Mouse (Mus musculus) embryonic facial prominence, embryonic 15.5 days (tissue): ENCODE results near the gene Sec31b. TPM values are rescaled to one million over a fixed set of nuclear protein-coding genes. Genes with fewer than 3 reads are reported as not detected.
A peak's percentile ranks its signal among the peaks of the same experiment; 100 is the strongest.

Experiments
- ATAC-seq: fragments of 200-750 bp; cut with Nextera tagmentation; 2 replicates; pipeline ENCODE4 v1.8.0; 2017; ENCODE audit warnings: low read depth, moderate TSS enrichment; ENCODE audit not compliant: insufficient number of reproducible peaks, low FRiP score, low TSS enrichment
- H3K27ac ChIP-seq: fragments of 300-500 bp; sonication (generic); replicated peaks from 2 replicates; pipeline ENCODE4 v1.5.1; 2015; ENCODE audit warnings: mild to moderate bottlenecking, inconsistent platforms
- H3K27me3 ChIP-seq: fragments of 300-500 bp; sonication (generic); 2 replicates; pipeline ENCODE4 v1.6.1; 2015; ENCODE audit warnings: inconsistent platforms
- H3K36me3 ChIP-seq: fragments of 300-500 bp; sonication (generic); 2 replicates; pipeline ENCODE4 v1.6.1; 2015; ENCODE audit warnings: mild to moderate bottlenecking, inconsistent platforms
- H3K4me1 ChIP-seq: fragments of 300-500 bp; sonication (generic); 2 replicates; pipeline ENCODE4 v1.6.1; 2015; ENCODE audit warnings: inconsistent platforms
- H3K4me2 ChIP-seq: fragments of 300-500 bp; sonication (generic); replicated peaks from 2 replicates; pipeline ENCODE4 v1.6.1; 2015; ENCODE audit warnings: mild to moderate bottlenecking, inconsistent platforms
- H3K4me3 ChIP-seq: fragments of 300-500 bp; sonication (generic); replicated peaks from 2 replicates; pipeline ENCODE4 v1.5.1; 2015; ENCODE audit warnings: mild to moderate bottlenecking, inconsistent platforms
- H3K9ac ChIP-seq: fragments of 300-500 bp; sonication (generic); 2 replicates; pipeline ENCODE4 v1.6.1; 2015; ENCODE audit warnings: inconsistent platforms
- H3K9me3 ChIP-seq: fragments of 300-500 bp; sonication (generic); replicated peaks from 2 replicates; pipeline ENCODE4 v1.6.1; 2016; ENCODE audit warnings: inconsistent platforms
- WGBS: fragments of 180-500 bp; shearing (Covaris S2); methylation state at CpG from one replicate; pipeline ENCODE4 v1.1.7; 2015; 5-methylcytosine and 5-hydroxymethylcytosine counted together
- polyA plus RNA-seq: library from polyadenylated mRNA; unstranded; fragments of >200 nt; fragmentation: Nextera tagmentation; extraction: Ambion mirVana; gene quantifications from 2 replicates; pipeline ENCODE4 v1.2.1, GENCODE M21; 2015

Sec31b gene
- polyA plus RNA-seq, 1 experiment from 2014 or later: 0.56 TPM

- Histone ChIP-seq H3K9ac (no peak overlapping the region), H3K4me2 (no peak overlapping the region), H3K27me3 (no peaks in the 10 kb centered on the region), H3K27ac (no peak overlapping the region), H3K4me3 (no peak overlapping the region), H3K36me3 (no peaks in the 10 kb centered on the region), H3K4me1 (no peaks in the 10 kb centered on the region), H3K9me3 (no peaks in the 10 kb centered on the region)
- WGBS: 80% methylated on average over 6 of the region's 6 CpGs
- ATAC-seq: no peak
Measured at GRCm38 (mm10) chr19:44530018-44530417, 15.6 kb downstream of the Sec31b start.

GRCm38 (mm10) chr19:44525551-44526205, 20.0 kb downstream of the Sec31b start:
- no peak overlapping the region for H3K27ac ChIP-seq
- no peak for ATAC-seq
- H3K9ac ChIP-seq: no peak overlapping the region
- H3K27me3 ChIP-seq: no peaks in the 10 kb centered on the region
- H3K4me1 ChIP-seq: no peaks in the 10 kb centered on the region
- H3K36me3 ChIP-seq: no peaks in the 10 kb centered on the region
- 72% methylated on average over 9 of the region's 9 CpGs for WGBS
- no peak overlapping the region for H3K4me3 ChIP-seq
- no peak overlapping the region for H3K4me2 ChIP-seq
- H3K9me3 ChIP-seq: no peaks in the 10 kb centered on the region

GRCm38 (mm10) chr19:44519152-44519551, 26.5 kb downstream of the Sec31b start:
- 30% methylated on average over 7 of the region's 7 CpGs for WGBS
- no peak for ATAC-seq

GRCm38 (mm10) chr19:44517996-44518768, 27.5 kb downstream of the Sec31b start:
- Histone ChIP-seq H3K9ac (no peak overlapping the region), H3K4me2 (no peak overlapping the region), H3K4me3 (no peak overlapping the region), H3K27me3 (peaks cover 49% of the 10 kb centered on the region), H3K27ac (no peak overlapping the region), H3K4me1 (no peaks in the 10 kb centered on the region), H3K9me3 (no peaks in the 10 kb centered on the region), H3K36me3 (no peaks in the 10 kb centered on the region)
- no peak for ATAC-seq
- 58% methylated on average over 12 of the region's 12 CpGs for WGBS

More at GRCm38 (mm10) chr19:44519152-44519551, 26.5 kb downstream of the Sec31b start:
- H3K4me1 ChIP-seq: no peaks in the 10 kb centered on the region
- H3K4me3 ChIP-seq: no peak overlapping the region
- no peaks in the 10 kb centered on the region for H3K9me3 ChIP-seq
- H3K27me3 ChIP-seq: peaks cover 39% of the 10 kb centered on the region
- H3K36me3 ChIP-seq: no peaks in the 10 kb centered on the region
- no peak overlapping the region for H3K4me2 ChIP-seq
- H3K9ac ChIP-seq: no peak overlapping the region
- H3K27ac ChIP-seq: no peak overlapping the region

- H3K27me3 ChIP-seq: peaks cover 73% of the 10 kb centered on the region
- WGBS: 55% methylated on average over 6 of the region's 6 CpGs
- no peak overlapping the region for H3K4me3 ChIP-seq
- no peak overlapping the region for H3K9ac ChIP-seq
- H3K4me2 ChIP-seq: no peak overlapping the region
- H3K36me3 ChIP-seq: no peaks in the 10 kb centered on the region
- H3K9me3 ChIP-seq: no peaks in the 10 kb centered on the region
- peaks cover 14% of the 10 kb centered on the region for H3K4me1 ChIP-seq
- no peak overlapping the region for H3K27ac ChIP-seq
- no peak for ATAC-seq
Measured at GRCm38 (mm10) chr19:44515769-44516168, 29.9 kb downstream of the Sec31b start.

GRCm38 (mm10) chr19:44514521-44515451, 30.9 kb downstream of the Sec31b start:
- H3K9me3 ChIP-seq: no peaks in the 10 kb centered on the region
- no peak overlapping the region for H3K4me2 ChIP-seq
- no peak overlapping the region for H3K4me3 ChIP-seq
- no peak for ATAC-seq
- 17% methylated on average over 14 of the region's 14 CpGs for WGBS
- H3K9ac ChIP-seq: 0 out of 2 replicates have a peak overlapping the region, but pooled peaks have one; percentile 4
- H3K27me3 ChIP-seq: peaks cover 83% of the 10 kb centered on the region
- no peaks in the 10 kb centered on the region for H3K36me3 ChIP-seq
- peaks cover 17% of the 10 kb centered on the region for H3K4me1 ChIP-seq
- no peak overlapping the region for H3K27ac ChIP-seq

GRCm38 (mm10) chr19:44513921-44514482, 31.7 kb downstream of the Sec31b start:
- Histone ChIP-seq H3K4me1 (peaks cover 17% of the 10 kb centered on the region), H3K36me3 (no peaks in the 10 kb centered on the region), H3K27ac (no peak overlapping the region), H3K4me3 (no peak overlapping the region), H3K4me2 (no peak overlapping the region), H3K9ac (no peak overlapping the region), H3K9me3 (no peaks in the 10 kb centered on the region), H3K27me3 (peaks cover 89% of the 10 kb centered on the region)
- no peak for ATAC-seq
- WGBS: 25% methylated on average over 7 of the region's 7 CpGs

GRCm38 (mm10) chr19:44513054-44513833, 32.4 kb downstream of the Sec31b start:
- Histone ChIP-seq H3K27ac (no peak overlapping the region), H3K27me3 (peaks cover 91% of the 10 kb centered on the region), H3K9ac (no peak overlapping the region), H3K4me2 (no peak overlapping the region), H3K4me3 (no peak overlapping the region), H3K9me3 (no peaks in the 10 kb centered on the region), H3K36me3 (no peaks in the 10 kb centered on the region), H3K4me1 (peaks cover 17% of the 10 kb centered on the region)
- no peak for ATAC-seq
- WGBS: 17% methylated on average over 11 of the region's 11 CpGs

GRCm38 (mm10) chr19:44512601-44513000, 33.1 kb downstream of the Sec31b start:
- H3K27me3 ChIP-seq: peaks cover 84% of the 10 kb centered on the region
- no peak for ATAC-seq
- 23% methylated on average over 5 of the region's 5 CpGs for WGBS
- H3K4me2 ChIP-seq: no peak overlapping the region
- no peak overlapping the region for H3K4me3 ChIP-seq
- no peak overlapping the region for H3K27ac ChIP-seq
- no peak overlapping the region for H3K9ac ChIP-seq
- peaks cover 17% of the 10 kb centered on the region for H3K4me1 ChIP-seq
- H3K9me3 ChIP-seq: no peaks in the 10 kb centered on the region
- no peaks in the 10 kb centered on the region for H3K36me3 ChIP-seq

- H3K9me3 ChIP-seq: no peaks in the 10 kb centered on the region
- peaks cover 82% of the 10 kb centered on the region for H3K27me3 ChIP-seq
- ATAC-seq: no peak
- H3K4me2 ChIP-seq: peak overlapping the region; percentile 75
- WGBS: under 1% methylated on average over 65 of the region's 66 CpGs
- H3K4me1 ChIP-seq: peaks cover 17% of the 10 kb centered on the region
- H3K9ac ChIP-seq: no peak overlapping the region
- no peak overlapping the region for H3K27ac ChIP-seq
- H3K36me3 ChIP-seq: no peaks in the 10 kb centered on the region
- peak overlapping the region; percentile 41 for H3K4me3 ChIP-seq
Measured at GRCm38 (mm10) chr19:44511451-44512231, 34.0 kb downstream of the Sec31b start.
